In the genomic region with DNA sequence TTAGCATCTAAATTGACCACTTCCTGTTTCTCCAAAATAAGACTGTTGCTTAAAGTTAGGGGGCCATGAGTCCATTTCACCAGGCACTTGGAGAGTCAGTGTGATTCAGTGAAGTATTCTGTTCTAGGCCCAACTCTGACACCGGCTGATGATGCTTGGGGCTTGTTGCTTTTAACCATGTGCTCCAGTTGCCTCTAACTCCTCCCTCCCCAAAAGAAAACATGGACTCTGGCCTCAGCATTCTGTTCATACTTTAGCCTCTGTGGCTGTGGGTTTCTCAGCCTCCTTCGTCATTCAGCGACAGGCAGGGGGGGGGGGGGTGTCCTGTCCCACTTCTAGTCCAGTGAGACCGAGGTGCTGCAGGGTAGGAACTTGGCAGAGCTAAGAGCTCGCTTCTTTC, we compare ENCODE assay signal across 8 mouse cellular contexts.
A peak's percentile ranks its signal among the peaks of the same experiment; 100 is the strongest.
DNase-seq lines count a peak whose midpoint lies in the region; ATAC-seq lines count a peak whose summit lies in the region.

No protein-coding gene starts in this region.

- ATAC-seq in heart, embryonic 13.5 days (ENCODE audit: extremely low read depth, insufficient number of reproducible peaks, low FRiP score, low TSS enrichment), result no peak
- no peak for ATAC-seq in embryonic facial prominence, embryonic 15.5 days (ENCODE audit: insufficient number of reproducible peaks, low FRiP score, low TSS enrichment, low read depth)
- peak; percentile 37; the same call in 1 of the 2 replicates for ATAC-seq in kidney, embryonic 15.5 days (replicated peaks; ENCODE audit: low FRiP score)
- ATAC-seq in midbrain, embryonic 12.5 days (ENCODE audit: low FRiP score, low read depth), result peak; percentile 38

- no peaks in the 10 kb centered on the region for H3K27me3 ChIP-seq in heart, embryonic 13.5 days (replicated peaks)
- H3K27me3 ChIP-seq in embryonic facial prominence, embryonic 15.5 days, result no peaks in the 10 kb centered on the region
- no peaks in the 10 kb centered on the region for H3K27me3 ChIP-seq in kidney, embryonic 15.5 days
- H3K27me3 ChIP-seq in midbrain, embryonic 12.5 days, result no peaks in the 10 kb centered on the region

- DNase-seq in heart, postnatal 14 days, result no peak
- no peak for DNase-seq in cerebellum, adult 9-10 months
- DNase-seq in retina, embryonic 14.5 days (ENCODE audit: low spot score), result no peak
- no peak for DNase-seq in right cerebral cortex, postnatal 36 days (ENCODE audit: low spot score in 2 of 2)

- no peaks in the 10 kb centered on the region for H3K9me3 ChIP-seq in heart, embryonic 13.5 days
- H3K9me3 ChIP-seq in embryonic facial prominence, embryonic 15.5 days (replicated peaks), result no peaks in the 10 kb centered on the region
- H3K9me3 ChIP-seq in kidney, embryonic 15.5 days (replicated peaks), result no peaks in the 10 kb centered on the region
- H3K9me3 ChIP-seq in midbrain, embryonic 12.5 days, result no peaks in the 10 kb centered on the region

- no peak overlapping the region for H3K27ac ChIP-seq in heart, embryonic 13.5 days (replicated peaks)
- H3K27ac ChIP-seq in embryonic facial prominence, embryonic 15.5 days (replicated peaks), result no peak overlapping the region
- no peak overlapping the region for H3K27ac ChIP-seq in kidney, embryonic 15.5 days
- no peak overlapping the region for H3K27ac ChIP-seq in midbrain, embryonic 12.5 days (replicated peaks)

- no peaks in the 10 kb centered on the region for H3K36me3 ChIP-seq in heart, embryonic 13.5 days
- H3K36me3 ChIP-seq in embryonic facial prominence, embryonic 15.5 days, result no peaks in the 10 kb centered on the region
- H3K36me3 ChIP-seq in kidney, embryonic 15.5 days, result no peaks in the 10 kb centered on the region
- no peaks in the 10 kb centered on the region for H3K36me3 ChIP-seq in midbrain, embryonic 12.5 days

- WGBS in heart, embryonic 13.5 days, result 71% methylated on average over 5 of the region's 5 CpGs
- WGBS in embryonic facial prominence, embryonic 15.5 days, result 56% methylated on average over 5 of the region's 5 CpGs
- 55% methylated on average over 5 of the region's 5 CpGs for WGBS in kidney, embryonic 15.5 days
- WGBS in midbrain, embryonic 12.5 days, result 78% methylated on average over 5 of the region's 5 CpGs

- intact Hi-C loops in heart, postnatal 14 days (cut with DNase I), result loop anchor here (5.0 to 10.0 kb wide), 4 partner anchors 70 to 393 kb away; no protein-coding TSS in a partner anchor

- peak overlapping the region; percentile 68 for H3K4me2 ChIP-seq in heart, embryonic 13.5 days
- peak overlapping the region; percentile 62 for H3K4me2 ChIP-seq in embryonic facial prominence, embryonic 15.5 days (replicated peaks)
- peak overlapping the region; percentile 60 for H3K4me2 ChIP-seq in kidney, embryonic 15.5 days
- peak overlapping the region; percentile 52 for H3K4me2 ChIP-seq in midbrain, embryonic 12.5 days (replicated peaks)

- peak overlapping the region; percentile 39 for H3K4me3 ChIP-seq in heart, embryonic 13.5 days
- peak overlapping the region; percentile 36 for H3K4me3 ChIP-seq in embryonic facial prominence, embryonic 15.5 days (replicated peaks)
- peak overlapping the region; percentile 35 for H3K4me3 ChIP-seq in kidney, embryonic 15.5 days (replicated peaks)
- H3K4me3 ChIP-seq in midbrain, embryonic 12.5 days, result peak overlapping the region; percentile 31

- H3K9ac ChIP-seq in heart, embryonic 13.5 days, result no peak overlapping the region
- H3K9ac ChIP-seq in embryonic facial prominence, embryonic 15.5 days, result no peak overlapping the region
- H3K9ac ChIP-seq in kidney, embryonic 15.5 days, result no peak overlapping the region
- no peak overlapping the region for H3K9ac ChIP-seq in midbrain, embryonic 12.5 days (replicated peaks)

- H3K4me1 ChIP-seq in heart, embryonic 13.5 days, result 0 out of 2 replicates have a peak, but pooled peaks cover 2% of the 10 kb centered on the region
- H3K4me1 ChIP-seq in embryonic facial prominence, embryonic 15.5 days, result no peaks in the 10 kb centered on the region
- peaks cover 10% of the 10 kb centered on the region; the same call in 1 of the 2 replicates for H3K4me1 ChIP-seq in kidney, embryonic 15.5 days
- no peaks in the 10 kb centered on the region for H3K4me1 ChIP-seq in midbrain, embryonic 12.5 days

Comparison
In these comparisons a context has a peak if more than half of its experiments do, and no peak if none do; other contexts are left out.
1. ATAC-seq: peak in kidney, embryonic 15.5 days (single experiment) and midbrain, embryonic 12.5 days (single experiment); none in heart, embryonic 13.5 days (single experiment) and embryonic facial prominence, embryonic 15.5 days (single experiment).
2. Peak in every context shown above with its lines, with median percentiles within 50 percentile points of each other: H3K4me2 ChIP-seq and H3K4me3 ChIP-seq.